Mouse (Mus musculus) E14TG2a.4 (cell line): ENCODE measurements around the gene Kcng3.

Experiments used
- CTCF ChIP-seq: conservative IDR thresholded peaks from 2 replicates; pipeline ENCODE4 v1.5.1; 2014; ENCODE audit warnings: low read length
- NANOG ChIP-seq: IDR thresholded peaks from 2 replicates; pipeline ENCODE4 v1.6.1; 2014; ENCODE audit warnings: borderline replicate concordance, low read length, mixed read lengths
- POU5F1 ChIP-seq: IDR thresholded peaks from 2 replicates; pipeline ENCODE4 v1.6.1; 2014; ENCODE audit warnings: low read length, borderline replicate concordance

DNA sequence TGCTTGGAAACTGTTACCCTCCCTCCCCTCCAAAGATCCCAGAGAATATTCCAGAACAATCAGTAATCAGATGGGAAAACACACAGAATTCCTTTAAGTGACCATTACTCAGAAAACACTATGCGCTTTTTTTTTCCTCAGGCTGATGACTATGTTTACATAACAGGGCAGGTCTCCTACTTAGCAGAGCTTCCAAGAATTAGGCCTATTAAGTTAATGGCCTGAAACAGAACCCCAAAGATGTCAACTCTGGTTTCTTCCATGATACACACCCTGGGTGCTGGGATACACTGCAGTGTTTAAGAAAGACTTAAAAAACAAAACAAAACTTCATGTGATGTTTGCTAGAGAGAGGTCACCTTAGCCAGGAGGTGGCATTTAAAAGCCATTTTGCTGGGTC is 93.0 kb downstream of the Kcng3 start:
- TF ChIP-seq CTCF (no peak), POU5F1 (no peak), NANOG (no peak)
